Mouse (Mus musculus) spleen, adult 12 weeks (tissue): ENCODE results near the gene Scarb2.

ENCODE experiments used
- DNase-seq: peaks from one replicate; pipeline ENCODE4 v3.0.0; 2022; ENCODE audit warnings: low spot score

Gene Scarb2

GRCm38 (mm10) chr5:92435025-92435584 lies 71.5 kb downstream of the Scarb2 start, which contains the start of gene Nup54:
Nup54 (minus strand) TSS chr5:92435219.
- peak; percentile 92 for DNase-seq

GRCm38 (mm10) chr5:92434571-92434985 lies 72.1 kb downstream of the Scarb2 start:
- DNase-seq = no peak

GRCm38 (mm10) chr5:92434070-92434469 lies 72.6 kb downstream of the Scarb2 start:
- DNase-seq = no peak

- no peak for DNase-seq
Observed at GRCm38 (mm10) chr5:92431611-92432010, 75.0 kb downstream of the Scarb2 start.

GRCm38 (mm10) chr5:92430723-92431122 lies 75.9 kb downstream of the Scarb2 start:
- DNase-seq = no peak

- no peak for DNase-seq
Observed at GRCm38 (mm10) chr5:92424126-92424525, 82.5 kb downstream of the Scarb2 start.

- no peak for DNase-seq
Observed at GRCm38 (mm10) chr5:92413982-92414375, 92.7 kb downstream of the Scarb2 start.

GRCm38 (mm10) chr5:92413271-92413981 lies 93.2 kb downstream of the Scarb2 start:
- DNase-seq = no peak

- no peak for DNase-seq
Observed at GRCm38 (mm10) chr5:92411461-92412140, 95.0 kb downstream of the Scarb2 start.

GRCm38 (mm10) chr5:92410486-92410885 lies 96.1 kb downstream of the Scarb2 start:
- no peak for DNase-seq

- DNase-seq = no peak
Observed at GRCm38 (mm10) chr5:92409361-92410155, 97.1 kb downstream of the Scarb2 start.

GRCm38 (mm10) chr5:92404400-92404678 lies 102.3 kb downstream of the Scarb2 start:
- DNase-seq = no peak

GRCm38 (mm10) chr5:92403562-92404399 lies 102.9 kb downstream of the Scarb2 start:
- no peak for DNase-seq

- DNase-seq = no peak
Observed at GRCm38 (mm10) chr5:92402816-92403215, 103.8 kb downstream of the Scarb2 start.

GRCm38 (mm10) chr5:92398153-92398552 lies 108.5 kb downstream of the Scarb2 start:
- peak; percentile 53 for DNase-seq

- DNase-seq = no peak
Observed at GRCm38 (mm10) chr5:92396476-92396875, 110.2 kb downstream of the Scarb2 start.

GRCm38 (mm10) chr5:92395764-92396163 lies 110.9 kb downstream of the Scarb2 start:
- no peak for DNase-seq

- no peak for DNase-seq
Observed at GRCm38 (mm10) chr5:92393863-92394262, 112.8 kb downstream of the Scarb2 start.

GRCm38 (mm10) chr5:92392542-92392941 lies 114.1 kb downstream of the Scarb2 start:
- DNase-seq = no peak
